Mouse (Mus musculus) adipose tissue, adult 10 weeks (tissue): ENCODE results near the gene Prl2c1. TPM values are rescaled to one million over a fixed set of nuclear protein-coding genes. Genes with fewer than 3 reads are reported as not detected.

Experiments used
- polyA plus RNA-seq: library from polyadenylated mRNA; stranded (reverse); fragments of 350-450 nt; fragmentation: Illumina TruSeq; extraction: RNeasy Lipid Tissue Mini Kit (QIAGEN cat#74804); gene quantifications from one replicate; pipeline ENCODE4 v1.2.3, GENCODE M21; 2014; ENCODE audit warnings: low read depth, low replicate concordance

The Prl2c1 gene
- polyA plus RNA-seq: not detected

GRCm38 (mm10) chr13:27849042-27849441 is at the start of gene Prl2c1:
TSS of gene Prl2c1 (plus strand) at chr13:27849342.

GRCm38 (mm10) chr13:27801354-27801753 is 47.8 kb upstream of the Prl2c1 start, which contains the start of gene Prl2a1:
TSS of gene Prl2a1 (plus strand) at chr13:27801654.

Other genes with a start within 250 kb of the Prl2c1 start
- gene Prl7b1, start 238.8 kb upstream of the Prl2c1 start, polyA plus RNA-seq: not detected
- not detected for gene Prl7a1, start 206.8 kb upstream of the Prl2c1 start, polyA plus RNA-seq
- not detected for gene Prl7a2, start 181.3 kb upstream of the Prl2c1 start, polyA plus RNA-seq
- gene Prl7d1, start 132.6 kb upstream of the Prl2c1 start, polyA plus RNA-seq: not detected
- gene Prl7c1, start 68.5 kb upstream of the Prl2c1 start, polyA plus RNA-seq: not detected
- not detected for gene Prl2a1, start 47.7 kb upstream of the Prl2c1 start, polyA plus RNA-seq
- gene Prl4a1, start 166.9 kb downstream of the Prl2c1 start, polyA plus RNA-seq: not detected